Mouse (Mus musculus): ENCODE results near the gene Med28. TPM values are rescaled to one million over a fixed set of nuclear protein-coding genes. Genes with fewer than 3 reads are reported as not detected.
A peak's percentile ranks its signal among the peaks of the same experiment; 100 is the strongest.

Med28 gene
- polyA plus RNA-seq, 1 experiment from 2014 or later, result 243 TPM

- no peaks in the 10 kb centered on the region for H3K27me3 ChIP-seq (ENCODE audit: insufficient read depth, low read length)
- DNase-seq (no peak), ATAC-seq (ENCODE audit: insufficient read depth) (no peak)
- H3K27ac ChIP-seq (ENCODE audit: low read depth), result no peak overlapping the region
- no peak overlapping the region for H3K4me3 ChIP-seq (ENCODE audit: low read depth, low read length)
- TF ChIP-seq CTCF (IDR thresholded peaks at IDR 0.05; ENCODE audit: low read depth), result no peak
- peaks cover 51% of the 10 kb centered on the region for H3K36me3 ChIP-seq (ENCODE audit: insufficient read depth)
- no peaks in the 10 kb centered on the region for H3K9me3 ChIP-seq (ENCODE audit: low read depth, low read length)
- 86% methylated on average over 6 of the region's 6 CpGs for WGBS
- no peaks in the 10 kb centered on the region for H3K4me1 ChIP-seq (ENCODE audit: insufficient read depth)
- H3K4me2 ChIP-seq, result no peak overlapping the region
- no peak overlapping the region for H3K9ac ChIP-seq
These were observed 7.1 kb upstream of the Med28 start for GRCm38 (mm10) chr5:45512908-45513307.

GRCm38 (mm10) chr5:45513511-45513910, 6.5 kb upstream of the Med28 start:
- 88% methylated on average over 2 of the region's 2 CpGs for WGBS
- no peaks in the 10 kb centered on the region for H3K9me3 ChIP-seq (ENCODE audit: low read depth, low read length)
- ATAC-seq (ENCODE audit: insufficient read depth) (no peak), DNase-seq (no peak)
- no peak overlapping the region for H3K9ac ChIP-seq
- H3K4me3 ChIP-seq (ENCODE audit: low read depth, low read length), result no peak overlapping the region
- no peak for TF ChIP-seq CTCF (IDR thresholded peaks at IDR 0.05; ENCODE audit: low read depth)
- no peaks in the 10 kb centered on the region for H3K4me1 ChIP-seq (ENCODE audit: insufficient read depth)
- H3K4me2 ChIP-seq, result no peak overlapping the region
- no peaks in the 10 kb centered on the region for H3K27me3 ChIP-seq (ENCODE audit: insufficient read depth, low read length)
- peaks cover 45% of the 10 kb centered on the region for H3K36me3 ChIP-seq (ENCODE audit: insufficient read depth)
- H3K27ac ChIP-seq (ENCODE audit: low read depth), result no peak overlapping the region

GRCm38 (mm10) chr5:45514599-45514998, 5.4 kb upstream of the Med28 start:
- Histone ChIP-seq H3K9me3 (ENCODE audit: low read depth, low read length) (no peaks in the 10 kb centered on the region), H3K9ac (no peak overlapping the region), H3K4me3 (ENCODE audit: low read depth, low read length) (no peak overlapping the region), H3K27ac (ENCODE audit: low read depth) (no peak overlapping the region), H3K27me3 (ENCODE audit: insufficient read depth, low read length) (no peaks in the 10 kb centered on the region), H3K4me2 (no peak overlapping the region), H3K36me3 (ENCODE audit: insufficient read depth) (peaks cover 38% of the 10 kb centered on the region), H3K4me1 (ENCODE audit: insufficient read depth) (no peaks in the 10 kb centered on the region)
- TF ChIP-seq CTCF (IDR thresholded peaks at IDR 0.05; ENCODE audit: low read depth), result no peak
- ATAC-seq (ENCODE audit: insufficient read depth), result no peak
- no peak for DNase-seq
- WGBS, result 68% methylated on average over 1 of the region's 1 CpGs

GRCm38 (mm10) chr5:45515151-45515743, 4.8 kb upstream of the Med28 start:
- 92% methylated on average over 10 of the region's 10 CpGs for WGBS
- H3K4me3 ChIP-seq (ENCODE audit: low read depth, low read length), result no peak overlapping the region
- TF ChIP-seq CTCF (IDR thresholded peaks at IDR 0.05; ENCODE audit: low read depth), result no peak
- H3K27ac ChIP-seq (ENCODE audit: low read depth), result no peak overlapping the region
- H3K9ac ChIP-seq, result no peak overlapping the region
- no peaks in the 10 kb centered on the region for H3K9me3 ChIP-seq (ENCODE audit: low read depth, low read length)
- ATAC-seq (ENCODE audit: insufficient read depth), result no peak
- no peak overlapping the region for H3K4me2 ChIP-seq
- no peak for DNase-seq
- H3K36me3 ChIP-seq (ENCODE audit: insufficient read depth), result peaks cover 31% of the 10 kb centered on the region
- no peaks in the 10 kb centered on the region for H3K27me3 ChIP-seq (ENCODE audit: insufficient read depth, low read length)
- no peaks in the 10 kb centered on the region for H3K4me1 ChIP-seq (ENCODE audit: insufficient read depth)

- DNase-seq (no peak), ATAC-seq (ENCODE audit: insufficient read depth) (no peak)
- WGBS, result 4% methylated on average over 5 of the region's 5 CpGs
- H3K27ac ChIP-seq (ENCODE audit: low read depth), result 0 out of 2 replicates have a peak overlapping the region, but pooled peaks have one; percentile 63
- peak overlapping the region; percentile 94 for H3K4me2 ChIP-seq
- H3K9me3 ChIP-seq (ENCODE audit: low read depth, low read length), result no peaks in the 10 kb centered on the region
- peak overlapping the region; percentile 87 for H3K9ac ChIP-seq
- H3K4me1 ChIP-seq (ENCODE audit: insufficient read depth), result peaks cover 3% of the 10 kb centered on the region; the same call in 1 of the 2 replicates
- peaks cover 28% of the 10 kb centered on the region for H3K36me3 ChIP-seq (ENCODE audit: insufficient read depth)
- peak overlapping the region; percentile 93 for H3K4me3 ChIP-seq (ENCODE audit: low read depth, low read length)
- no peak for TF ChIP-seq CTCF (IDR thresholded peaks at IDR 0.05; ENCODE audit: low read depth)
- H3K27me3 ChIP-seq (ENCODE audit: insufficient read depth, low read length), result no peaks in the 10 kb centered on the region
These were observed 731 bp downstream of the Med28 start for GRCm38 (mm10) chr5:45520809-45521110.

GRCm38 (mm10) chr5:45521601-45522000, 1.6 kb downstream of the Med28 start:
- DNase-seq (no peak), ATAC-seq (ENCODE audit: insufficient read depth) (no peak)
- Histone ChIP-seq H3K27me3 (ENCODE audit: insufficient read depth, low read length) (no peaks in the 10 kb centered on the region), H3K9ac (no peak overlapping the region), H3K4me3 (ENCODE audit: low read depth, low read length) (no peak overlapping the region), H3K4me2 (peak overlapping the region; percentile 94), H3K4me1 (ENCODE audit: insufficient read depth) (peaks cover 3% of the 10 kb centered on the region; the same call in 1 of the 2 replicates), H3K27ac (ENCODE audit: low read depth) (no peak overlapping the region), H3K9me3 (ENCODE audit: low read depth, low read length) (no peaks in the 10 kb centered on the region), H3K36me3 (ENCODE audit: insufficient read depth) (peaks cover 36% of the 10 kb centered on the region)
- WGBS, result 88% methylated on average over 6 of the region's 6 CpGs
- no peak for TF ChIP-seq CTCF (IDR thresholded peaks at IDR 0.05; ENCODE audit: low read depth)

GRCm38 (mm10) chr5:45525101-45525500, 5.1 kb downstream of the Med28 start:
- Histone ChIP-seq H3K4me2 (no peak overlapping the region), H3K4me1 (ENCODE audit: insufficient read depth) (peaks cover 3% of the 10 kb centered on the region; the same call in 1 of the 2 replicates), H3K27ac (ENCODE audit: low read depth) (no peak overlapping the region), H3K4me3 (ENCODE audit: low read depth, low read length) (no peak overlapping the region), H3K36me3 (ENCODE audit: insufficient read depth) (peaks cover 63% of the 10 kb centered on the region), H3K9ac (no peak overlapping the region), H3K27me3 (ENCODE audit: insufficient read depth, low read length) (no peaks in the 10 kb centered on the region), H3K9me3 (ENCODE audit: low read depth, low read length) (no peaks in the 10 kb centered on the region)
- WGBS, result 89% methylated on average over 10 of the region's 10 CpGs
- no peak for TF ChIP-seq CTCF (IDR thresholded peaks at IDR 0.05; ENCODE audit: low read depth)
- ATAC-seq (ENCODE audit: insufficient read depth), result no peak
- no peak for DNase-seq
